8 mouse cellular contexts compared by ENCODE assay signal in the genomic region with DNA sequence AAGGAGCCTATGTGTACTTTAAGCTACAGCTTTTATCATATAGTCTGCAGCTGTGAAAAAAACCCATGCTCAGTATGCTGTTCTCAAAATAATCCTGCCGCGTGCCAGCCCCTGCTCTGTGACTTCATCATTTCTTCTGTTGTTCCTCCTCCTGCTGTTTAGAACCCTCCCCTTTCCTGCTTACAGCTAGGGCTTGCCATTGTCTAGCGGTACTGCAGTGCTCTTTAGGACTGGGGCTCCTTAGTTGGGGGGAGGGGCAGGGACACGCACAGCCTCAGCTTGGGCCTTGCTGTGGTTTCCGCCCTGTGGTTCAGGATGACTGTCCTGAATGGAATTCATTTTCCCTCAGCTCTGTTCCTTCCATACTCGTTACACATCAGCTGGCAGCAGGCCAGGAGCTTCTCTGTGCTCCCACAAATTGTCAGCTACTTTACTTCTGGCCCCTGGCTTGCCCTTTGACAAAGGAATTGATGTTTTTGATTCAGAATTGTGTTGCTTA.
DNase-seq lines count a peak whose midpoint lies in the region; ATAC-seq and TF ChIP-seq lines count a peak whose summit lies in the region.

No protein-coding gene starts in this region.

- peak; percentile 71 for DNase-seq in MEL-GATA-1-ER (ENCODE audit: extremely low read depth, low read depth)
- peak; percentile 61 to 64 for DNase-seq in cerebellum, adult 2 months
- peak; percentile 71 for DNase-seq in hindbrain, embryonic 10.5 days (ENCODE audit: low spot score)
- DNase-seq in layer of hippocampus, postnatal 14 days (ENCODE audit: low spot score in 2 of 2), result peak; percentile 24 to 45
- peak; percentile 84 for DNase-seq in lung, postnatal 14 days
- DNase-seq in ovary, postnatal 36 days (ENCODE audit: low spot score), result peak; percentile 64
- DNase-seq in urinary bladder, postnatal 25 days (ENCODE audit: low spot score), result peak; percentile 86

- H3K27ac ChIP-seq in cerebellum, adult 2 months (ENCODE audit: insufficient read depth, low read length), result no peak overlapping the region
- peak overlapping the region; percentile 78 for H3K27ac ChIP-seq in hindbrain, embryonic 10.5 days

- no peak overlapping the region for H3K4me3 ChIP-seq in cerebellum, adult 2 months (replicated peaks; ENCODE audit: insufficient read depth, low read depth, low read length)
- no peak overlapping the region for H3K4me3 ChIP-seq in hindbrain, embryonic 10.5 days

- peaks cover 26% of the 10 kb centered on the region for H3K4me1 ChIP-seq in cerebellum, adult 2 months (ENCODE audit: control insufficient read depth, insufficient read depth, low read length)
- peaks cover 30% of the 10 kb centered on the region for H3K4me1 ChIP-seq in hindbrain, embryonic 10.5 days (replicated peaks)

- WGBS in cerebellum, adult 2 months, result 18% methylated on average over 6 of the region's 6 CpGs
- 5% methylated on average over 6 of the region's 6 CpGs for WGBS in hindbrain, embryonic 10.5 days

- no peak for TF ChIP-seq POLR2A in cerebellum, adult 2 months (IDR thresholded peaks at IDR 0.05; ENCODE audit: borderline replicate concordance, insufficient read depth, low read length)

- peaks cover 22% of the 10 kb centered on the region for H3K36me3 ChIP-seq in hindbrain, embryonic 10.5 days

- H3K27me3 ChIP-seq in cerebellum, adult 2 months (ENCODE audit: control insufficient read depth, insufficient read depth, low read length), result no peaks in the 10 kb centered on the region
- no peaks in the 10 kb centered on the region for H3K27me3 ChIP-seq in hindbrain, embryonic 10.5 days (ENCODE audit: insufficient read depth, poor library complexity, severe bottlenecking)

- no peak for TF ChIP-seq CTCF in cerebellum, adult 2 months (IDR thresholded peaks at IDR 0.05; ENCODE audit: borderline replicate concordance, insufficient read depth, low read depth, low read length)

- ATAC-seq in frontal cortex, adult (ENCODE audit: low TSS enrichment), result 0 out of 2 replicates have a peak, but pooled peaks have one; percentile 34

- peaks cover 2% of the 10 kb centered on the region; the same call in 1 of the 2 replicates for H3K9me3 ChIP-seq in hindbrain, embryonic 10.5 days

Comparison
In these comparisons a context has a peak if more than half of its experiments do, and no peak if none do; other contexts are left out.
1. DNase-seq: peak in every context shown above with its lines; median percentile 86 in urinary bladder, postnatal 25 days; 84 in lung, postnatal 14 days; 71 in MEL-GATA-1-ER; 71 in hindbrain, embryonic 10.5 days; 64 in ovary, postnatal 36 days; 62 in cerebellum, adult 2 months; 34 in layer of hippocampus, postnatal 14 days.